Mouse (Mus musculus) megakaryocyte, embryonic 14.5 days (primary cell): Measurements from ENCODE around the gene Inpp5f.

Experiments
- FLI1 ChIP-seq: IDR thresholded peaks from 2 replicates; pipeline ENCODE4 v1.6.1; 2012; ENCODE audit warnings: low read length, inconsistent platforms, mixed read lengths
- GATA1 ChIP-seq: IDR thresholded peaks from 3 replicates; pipeline ENCODE4 v1.6.1; 2012; ENCODE audit warnings: mixed read lengths, low read length, inconsistent platforms, borderline replicate concordance

- TF ChIP-seq GATA1 (no peak), FLI1 (no peak)
These were observed 11.9 kb downstream of the Inpp5f start for GRCm38 (mm10) chr7:128622994-128623393.
